Mouse (Mus musculus): ENCODE results near the gene Bean1. TPM values are rescaled to one million over a fixed set of nuclear protein-coding genes. Genes with fewer than 3 reads are reported as not detected.

The Bean1 gene
- polyA plus RNA-seq, 1 experiment, result 0.51 TPM

DNA sequence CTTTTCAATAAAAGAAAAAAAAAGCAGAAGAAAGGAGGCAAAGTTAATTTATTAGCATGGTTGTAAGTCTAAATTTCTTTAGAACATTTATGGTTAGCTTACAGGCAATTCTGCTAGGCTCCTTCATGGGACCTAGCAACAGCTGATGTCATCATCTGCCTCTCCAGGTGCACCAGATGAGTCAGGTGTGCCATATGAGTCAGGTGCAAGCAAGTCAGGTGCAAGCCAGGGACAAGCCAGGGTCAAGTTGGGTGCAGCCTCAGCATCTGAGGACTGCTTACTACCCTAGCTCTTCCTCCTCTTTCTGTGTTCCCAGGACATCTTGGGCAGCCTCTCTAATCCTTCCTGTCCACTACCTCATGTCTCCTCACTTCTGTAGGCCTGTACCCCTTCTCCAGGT lies 98.1 kb downstream of the Bean1 start:
- H3K4me3 ChIP-seq (ENCODE audit: low read depth, low read length), result no peak overlapping the region
- no peak overlapping the region for H3K9ac ChIP-seq (ENCODE audit: low read depth, poor library complexity, severe bottlenecking)
- H3K36me3 ChIP-seq (ENCODE audit: control insufficient read depth, insufficient read depth, low read length, poor library complexity, severe bottlenecking), result 0 out of 2 replicates have a peak, but pooled peaks cover 2% of the 10 kb centered on the region
- no peak overlapping the region for H3K27ac ChIP-seq (ENCODE audit: insufficient read depth, low read length)
- H3K9me3 ChIP-seq (replicated peaks; ENCODE audit: control insufficient read depth, insufficient read depth, low read length, poor library complexity, severe bottlenecking), result peaks cover 21% of the 10 kb centered on the region
- no peaks in the 10 kb centered on the region for H3K27me3 ChIP-seq (ENCODE audit: control insufficient read depth, insufficient read depth, low read length, poor library complexity, severe bottlenecking)
- TF ChIP-seq POLR2A (IDR thresholded peaks at IDR 0.05; ENCODE audit: insufficient read depth, low read length) (no peak), EP300 (IDR thresholded peaks at IDR 0.05; ENCODE audit: insufficient read depth, low read depth, low read length) (no peak), CTCF (IDR thresholded peaks at IDR 0.05; ENCODE audit: low read depth, low read length) (no peak)
- no peaks in the 10 kb centered on the region for H3K4me1 ChIP-seq (ENCODE audit: control insufficient read depth, insufficient read depth, low read length)

Other genes with a start within 250 kb of the Bean1 start
- 0.34 and 0.38 TPM in 2 replicates for gene Cdh5, start 68.8 kb upstream of the Bean1 start, polyA plus RNA-seq (2011; ENCODE audit: insufficient read depth, insufficient read length, low read depth, missing spikeins)
- gene Tk2, start 78.1 kb downstream of the Bean1 start, polyA plus RNA-seq (2011; ENCODE audit: insufficient read depth, insufficient read length, low read depth, missing spikeins), result 17.2 and 18.0 TPM in 2 replicates
- 20.4 and 21.0 TPM in 2 replicates for gene Cklf, start 80.4 kb downstream of the Bean1 start, polyA plus RNA-seq (2011; ENCODE audit: insufficient read depth, insufficient read length, low read depth, missing spikeins)
- not detected in 2 replicates for gene Cmtm2a, start 122.7 kb downstream of the Bean1 start, polyA plus RNA-seq (2011; ENCODE audit: insufficient read depth, insufficient read length, low read depth, missing spikeins)
- gene Gm45711, start 139.6 kb downstream of the Bean1 start, polyA plus RNA-seq (2011; ENCODE audit: insufficient read depth, insufficient read length, low read depth, missing spikeins), result not detected in 2 replicates
- gene Cmtm1, start 139.7 kb downstream of the Bean1 start, polyA plus RNA-seq (2011; ENCODE audit: insufficient read depth, insufficient read length, low read depth, missing spikeins), result not detected in 2 replicates
- gene Gm11020, start 151.1 kb downstream of the Bean1 start, polyA plus RNA-seq (2011; ENCODE audit: insufficient read depth, insufficient read length, low read depth, missing spikeins), result not detected in 2 replicates
- gene Cmtm2b, start 151.8 kb downstream of the Bean1 start, polyA plus RNA-seq (2011; ENCODE audit: insufficient read depth, insufficient read length, low read depth, missing spikeins), result not detected in 2 replicates
- 20.3 and 22.2 TPM in 2 replicates for gene Cmtm3, start 169.0 kb downstream of the Bean1 start, polyA plus RNA-seq (2011; ENCODE audit: insufficient read depth, insufficient read length, low read depth, missing spikeins)
- 53.7 and 58.1 TPM in 2 replicates for gene Cmtm4, start 225.4 kb downstream of the Bean1 start, polyA plus RNA-seq (2011; ENCODE audit: insufficient read depth, insufficient read length, low read depth, missing spikeins)